Mouse (Mus musculus) CD4-positive, CD25-positive, alpha-beta regulatory T cell, adult 2 months (primary cell): ENCODE measurements around the gene Kif12.

Experiments
- DNase-seq: peaks from one replicate; pipeline ENCODE4 v3.0.0-alpha.2; 2012; ENCODE audit warnings: low read depth, low spot score

Kif12 gene

GRCm38 (mm10) chr4:63171969-63172685, at the start of gene Kif12:
Gene Kif12, minus strand, starts transcription at chr4:63172131.
- no peak for DNase-seq

GRCm38 (mm10) chr4:63221096-63221958, 49.4 kb upstream of the Kif12 start:
- no peak for DNase-seq

- no peak for DNase-seq
Measured at GRCm38 (mm10) chr4:63219635-63220034, 47.7 kb upstream of the Kif12 start.

GRCm38 (mm10) chr4:63219059-63219458, 47.1 kb upstream of the Kif12 start:
- DNase-seq = no peak

- no peak for DNase-seq
Measured at GRCm38 (mm10) chr4:63217513-63217912, 45.6 kb upstream of the Kif12 start.

GRCm38 (mm10) chr4:63216566-63216965, 44.6 kb upstream of the Kif12 start:
- no peak for DNase-seq

- DNase-seq = peak; percentile 36
Measured at GRCm38 (mm10) chr4:63215993-63216531, 44.1 kb upstream of the Kif12 start.

GRCm38 (mm10) chr4:63215185-63215992, 43.5 kb upstream of the Kif12 start:
- peak; percentile 81 for DNase-seq

GRCm38 (mm10) chr4:63213907-63214621, 42.1 kb upstream of the Kif12 start, which contains the start of gene Col27a1:
Gene Col27a1, plus strand, starts transcription at chr4:63214004.
- DNase-seq = peak; percentile 51

- no peak for DNase-seq
Measured at GRCm38 (mm10) chr4:63205583-63205982, 33.7 kb upstream of the Kif12 start.

- no peak for DNase-seq
Measured at GRCm38 (mm10) chr4:63203874-63204273, 31.9 kb upstream of the Kif12 start.

- no peak for DNase-seq
Measured at GRCm38 (mm10) chr4:63199366-63199765, 27.4 kb upstream of the Kif12 start.

- DNase-seq = no peak
Measured at GRCm38 (mm10) chr4:63194366-63194765, 22.4 kb upstream of the Kif12 start.

- no peak for DNase-seq
Measured at GRCm38 (mm10) chr4:63191641-63192040, 19.7 kb upstream of the Kif12 start.

GRCm38 (mm10) chr4:63186281-63186870, 14.4 kb upstream of the Kif12 start:
- no peak for DNase-seq

- peak; percentile 21 for DNase-seq
Measured at GRCm38 (mm10) chr4:63181556-63181955, 9.6 kb upstream of the Kif12 start.

- DNase-seq = no peak
Measured at GRCm38 (mm10) chr4:63171122-63171521, 809 bp downstream of the Kif12 start.

GRCm38 (mm10) chr4:63170061-63170460, 1.9 kb downstream of the Kif12 start:
- DNase-seq = no peak

- no peak for DNase-seq
Measured at GRCm38 (mm10) chr4:63166323-63166722, 5.6 kb downstream of the Kif12 start.

GRCm38 (mm10) chr4:63165636-63166035, 6.3 kb downstream of the Kif12 start:
- DNase-seq = no peak
